Mouse (Mus musculus) retina, postnatal 7 days (tissue): ENCODE measurements at regions not wholly inside any gene's neighbourhood (a gene's known extent, or its start where the extent isn't known, plus 50 kb on each side); places are given as distances from the start of the nearest gene placed in this dataset.

Experiments
- DNase-seq: peaks from one replicate; pipeline ENCODE4 v3.0.0-alpha.2; 2012; ENCODE audit warnings: low read depth, low spot score

DNA sequence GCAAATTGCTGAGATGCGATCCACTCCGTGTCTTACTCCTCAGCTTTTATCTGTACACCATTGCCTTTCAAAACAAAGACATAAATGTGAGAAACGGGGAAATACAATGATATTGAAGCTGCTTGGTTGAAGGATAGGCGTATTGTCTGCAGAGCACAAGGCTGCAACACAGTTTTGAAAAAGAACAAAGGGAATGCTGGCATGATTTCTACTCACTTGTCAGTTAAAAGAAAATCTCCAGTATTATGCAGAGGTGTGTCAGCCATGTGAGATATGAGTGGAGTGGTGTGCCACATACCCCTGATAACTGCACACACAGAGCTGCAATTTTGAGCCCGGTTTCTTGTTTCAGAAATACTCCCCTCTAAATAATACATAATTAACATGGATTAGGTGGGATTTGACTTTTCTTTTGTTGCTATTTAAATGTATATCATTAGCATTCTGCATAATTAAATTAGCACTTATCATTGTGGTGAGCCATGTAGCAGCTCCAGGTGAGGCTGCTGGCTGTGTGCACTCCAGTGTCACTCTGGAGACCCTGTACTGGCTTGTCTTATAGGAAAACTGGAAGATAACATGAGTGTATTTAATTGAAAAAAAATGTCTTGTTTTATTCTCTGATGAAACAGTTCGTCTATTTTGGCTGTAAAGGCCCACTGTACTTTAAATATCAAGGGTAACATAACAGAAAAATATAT is 133.2 kb upstream of the Flrt2 start:
- DNase-seq: no peak

- DNase-seq: no peak
Measured at GRCm38 (mm10) chr12:95563431-95563830, 128.6 kb upstream of the Flrt2 start.

DNA sequence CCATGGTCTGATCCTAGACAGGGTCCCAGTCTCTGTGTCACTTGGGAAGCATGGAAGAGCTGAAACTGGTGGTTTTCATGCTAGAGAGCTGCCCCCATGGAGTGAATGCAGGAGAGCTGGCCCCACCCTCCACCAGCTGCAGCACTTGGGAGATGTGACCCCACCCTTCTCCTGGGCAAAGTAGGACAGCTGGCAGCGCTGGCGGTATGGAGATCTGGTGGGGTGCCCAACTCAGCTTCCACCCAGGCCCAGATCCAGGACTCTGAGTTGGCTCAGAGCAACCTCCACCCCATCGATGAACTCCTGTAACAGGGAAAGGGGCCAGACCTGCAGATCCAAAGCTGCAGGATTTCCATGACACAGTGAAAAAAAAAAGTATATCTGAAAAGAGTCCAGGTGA is 115.3 kb upstream of the Flrt2 start:
- no peak for DNase-seq

DNA sequence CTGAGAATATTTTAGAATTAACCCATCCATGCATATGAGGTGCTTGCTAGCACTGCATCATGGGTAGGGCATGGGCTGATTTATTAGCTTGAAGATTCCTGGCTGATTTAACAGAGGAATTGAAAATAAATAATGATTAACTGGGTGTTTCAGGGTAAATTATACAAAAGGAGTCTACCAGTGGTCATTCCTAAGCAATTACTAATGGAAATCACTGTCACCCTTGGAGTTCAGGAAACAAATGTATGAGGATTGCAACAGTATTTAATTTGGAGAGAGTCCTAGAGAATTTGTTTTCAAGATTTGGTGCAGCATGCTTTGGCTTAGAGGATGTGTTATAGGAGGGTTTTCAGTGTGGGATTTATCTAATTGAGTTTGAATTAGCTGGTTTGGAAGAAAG is 103.0 kb upstream of the Flrt2 start:
- no peak for DNase-seq

GRCm38 (mm10) chr12:95619281-95619680 is 72.7 kb upstream of the Flrt2 start:
- DNase-seq: no peak

DNA sequence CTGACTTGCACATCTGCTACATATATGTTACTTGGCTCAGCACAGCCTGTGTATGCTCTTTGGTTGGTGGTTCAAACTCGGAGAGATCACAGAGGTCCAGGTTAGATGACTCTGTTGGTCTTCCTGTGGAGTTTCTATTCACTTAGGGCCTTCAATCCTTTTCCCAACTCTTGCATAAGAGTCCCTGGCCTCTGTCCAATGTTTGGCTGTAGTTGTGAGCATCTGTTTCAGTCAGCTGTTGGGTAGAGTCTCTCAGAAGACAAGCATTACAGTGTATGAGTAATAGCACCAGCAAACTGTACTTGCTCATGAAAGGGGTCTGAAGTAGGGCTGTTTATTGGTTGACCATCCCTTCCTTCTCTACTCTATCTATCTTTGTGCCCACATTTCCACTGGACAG is 61.0 kb upstream of the Flrt2 start:
- DNase-seq: no peak

DNA sequence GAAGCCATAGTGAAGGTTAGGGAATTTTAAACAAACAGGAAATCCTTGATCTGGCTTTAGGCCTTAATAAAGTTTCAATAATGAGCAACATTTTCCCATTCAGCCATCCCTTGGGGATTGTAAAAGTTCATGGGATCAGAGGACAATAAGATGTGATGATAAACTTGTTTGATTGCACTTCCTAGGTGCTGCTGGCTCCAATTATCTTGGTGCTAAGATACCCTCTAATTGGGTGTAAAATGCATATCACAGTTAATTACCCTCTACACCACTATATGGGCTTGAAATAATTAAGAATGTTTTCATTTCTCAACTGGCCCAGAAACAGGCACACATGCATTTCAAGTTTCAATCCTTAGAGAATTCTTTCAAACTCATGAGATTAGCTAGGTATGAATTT is 55.4 kb upstream of the Flrt2 start:
- DNase-seq: no peak

- DNase-seq: no peak
Measured at GRCm38 (mm10) chr12:95639892-95640291, 52.1 kb upstream of the Flrt2 start.

DNA sequence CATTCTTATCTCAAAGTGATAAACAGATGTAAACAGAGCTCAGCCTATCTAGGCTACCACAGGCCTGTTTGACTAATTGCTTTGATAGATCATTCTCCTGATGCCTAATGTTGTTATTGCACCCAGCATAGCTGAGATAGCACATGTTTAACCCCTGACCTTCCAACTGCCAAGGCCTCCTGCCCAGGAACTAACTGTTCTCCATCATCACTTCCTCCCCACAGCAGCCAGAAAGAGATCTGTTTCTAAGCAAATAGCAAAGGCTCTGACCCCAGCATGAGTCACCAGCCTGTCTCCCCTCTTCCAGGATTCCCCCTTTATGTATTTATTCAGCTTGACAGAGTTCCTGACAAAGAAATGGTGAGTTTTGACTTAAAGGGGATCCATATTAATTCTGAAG is 50.4 kb upstream of the Flrt2 start:
- DNase-seq: no peak
